ENCODE assay signal across 14 mouse cellular contexts in the genomic region with DNA sequence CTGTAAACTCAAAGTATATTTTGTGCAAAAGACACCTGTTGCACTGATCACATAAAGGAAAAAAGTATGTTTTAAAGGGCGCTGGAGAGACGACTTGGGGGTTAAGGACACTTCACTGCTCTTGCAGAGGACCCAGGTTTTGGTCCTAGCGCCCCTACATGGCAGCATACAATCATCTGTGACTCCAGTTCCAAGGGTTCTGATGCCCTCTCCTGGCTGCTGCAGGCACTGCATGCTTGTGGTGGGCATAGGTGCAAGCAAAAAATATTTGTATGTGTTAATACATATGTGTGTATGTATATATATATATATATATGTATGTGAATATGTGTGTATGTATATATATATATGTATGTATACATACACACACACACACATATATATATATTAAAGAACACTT.
DNase-seq lines count a peak whose midpoint lies in the region; ATAC-seq and TF ChIP-seq lines count a peak whose summit lies in the region.
"Had no signal": no experiment of that assay in that cellular context is flagged by ENCODE, and none has a peak within 500 bp of the region (broad histone marks: within the 10 kb centered on the region; RNA-seq: fewer than 3 reads in every experiment).

No protein-coding gene starts in this region.

- no peak for TF ChIP-seq POLR2A in liver, adult 2 months (IDR thresholded peaks at IDR 0.05; ENCODE audit: extremely low read depth, insufficient read depth, low read length)

- H3K36me3 ChIP-seq in liver, adult 2 months (ENCODE audit: control insufficient read depth, insufficient read depth, low read length): no peaks in the 10 kb centered on the region
- no peaks in the 10 kb centered on the region for H3K36me3 ChIP-seq in liver, embryonic 12.5 days
- H3K36me3 ChIP-seq: embryonic facial prominence, embryonic 15.5 days; forebrain, embryonic 15.5 days; limb, embryonic 13.5 days had no signal

- peak; percentile 53 for TF ChIP-seq CTCF in gastrocnemius, adult 2 months (IDR thresholded peaks at IDR 0.05)
- TF ChIP-seq CTCF in liver, adult 2 months (IDR thresholded peaks at IDR 0.05; ENCODE audit: low read depth, low read length): peak; percentile 65

- no peaks in the 10 kb centered on the region for H3K27me3 ChIP-seq in liver, adult 2 months (ENCODE audit: control insufficient read depth, insufficient read depth, low read length)
- no peaks in the 10 kb centered on the region for H3K27me3 ChIP-seq in liver, embryonic 12.5 days (replicated peaks)
- H3K27me3 ChIP-seq: CH12.LX; embryonic facial prominence, embryonic 15.5 days had no signal

- no peak for ATAC-seq in liver, embryonic 12.5 days
- ATAC-seq: forebrain, embryonic 15.5 days had no signal

- H3K4me2 ChIP-seq in liver, embryonic 12.5 days: no peak overlapping the region
- H3K4me2 ChIP-seq: embryonic facial prominence, embryonic 15.5 days; forebrain, embryonic 15.5 days; limb, embryonic 13.5 days had no signal

- no peaks in the 10 kb centered on the region for H3K4me1 ChIP-seq in liver, adult 2 months (ENCODE audit: control insufficient read depth, insufficient read depth, low read length)
- no peaks in the 10 kb centered on the region for H3K4me1 ChIP-seq in liver, embryonic 12.5 days

- H3K9me3 ChIP-seq in liver, embryonic 12.5 days (replicated peaks): no peaks in the 10 kb centered on the region
- H3K9me3 ChIP-seq: embryonic facial prominence, embryonic 15.5 days; forebrain, embryonic 15.5 days; limb, embryonic 13.5 days had no signal

- no peak overlapping the region for H3K9ac ChIP-seq in liver, adult 2 months (ENCODE audit: low read depth, low read length)
- no peak overlapping the region for H3K9ac ChIP-seq in liver, embryonic 12.5 days
- H3K9ac ChIP-seq: embryonic facial prominence, embryonic 15.5 days; forebrain, embryonic 15.5 days; limb, embryonic 13.5 days had no signal

- intact Hi-C loops in gastrocnemius, adult 2 months (cut with DNase I): loop anchor here (5.0 kb wide), 1 partner anchor 105 kb away; no protein-coding TSS in a partner anchor

- 99% methylated on average over 3 of the region's 3 CpGs for WGBS in liver, adult 2 months
- WGBS in liver, embryonic 12.5 days (ENCODE audit: insufficient replicate concordance): 85% methylated on average over 3 of the region's 3 CpGs

- H3K27ac ChIP-seq in gastrocnemius, adult 2 months: no peak overlapping the region
- no peak overlapping the region for H3K27ac ChIP-seq in liver, adult 2 months (replicated peaks; ENCODE audit: insufficient read depth, low read depth, low read length)
- H3K27ac ChIP-seq in liver, embryonic 12.5 days: no peak overlapping the region
- H3K27ac ChIP-seq: embryonic facial prominence, embryonic 15.5 days; forebrain, embryonic 15.5 days; limb, embryonic 13.5 days had no signal

- no peaks in the 10 kb centered on the region; the same call in 1 of the 2 replicates for H3K79me2 ChIP-seq in liver, adult 2 months (ENCODE audit: control insufficient read depth, insufficient read depth, low read length)

- no peak for DNase-seq in gastrocnemius, adult 2 months
- no peak for DNase-seq in gastrocnemius, adult 18-20 months (ENCODE audit: low spot score)
- no peak for DNase-seq in liver, adult 2 months (ENCODE audit: extremely low read depth, low read depth, low spot score)
- DNase-seq in thymus, postnatal 14 days: peak; percentile 18
- no peak for DNase-seq in thymus, adult 18-20 months
- DNase-seq in ovary, postnatal 14 days (ENCODE audit: low spot score): no peak
- DNase-seq in retina, postnatal 1 day: no peak
- DNase-seq: heart, adult 11 months; kidney, adult 11 months had no signal

- no peak overlapping the region for H3K4me3 ChIP-seq in gastrocnemius, adult 2 months
- H3K4me3 ChIP-seq in liver, adult 2 months (ENCODE audit: insufficient read depth, low read depth, low read length): no peak overlapping the region
- H3K4me3 ChIP-seq in liver, embryonic 12.5 days: no peak overlapping the region
- H3K4me3 ChIP-seq: embryonic facial prominence, embryonic 15.5 days; forebrain, embryonic 15.5 days; limb, embryonic 13.5 days had no signal
